Mouse (Mus musculus): Measurements from ENCODE around the gene Gm47996. TPM values are rescaled to one million over a fixed set of nuclear protein-coding genes. Genes with fewer than 3 reads are reported as not detected.
"Not testable (repeated sequence)": the region's sequence is repeated elsewhere in the genome, so short reads cannot be mapped to it uniquely, and the experiment has no call there.

Gm47996 gene
- total RNA-seq, 2 experiments from 2014 or later: 0.35 TPM; not detected in 1

DNA sequence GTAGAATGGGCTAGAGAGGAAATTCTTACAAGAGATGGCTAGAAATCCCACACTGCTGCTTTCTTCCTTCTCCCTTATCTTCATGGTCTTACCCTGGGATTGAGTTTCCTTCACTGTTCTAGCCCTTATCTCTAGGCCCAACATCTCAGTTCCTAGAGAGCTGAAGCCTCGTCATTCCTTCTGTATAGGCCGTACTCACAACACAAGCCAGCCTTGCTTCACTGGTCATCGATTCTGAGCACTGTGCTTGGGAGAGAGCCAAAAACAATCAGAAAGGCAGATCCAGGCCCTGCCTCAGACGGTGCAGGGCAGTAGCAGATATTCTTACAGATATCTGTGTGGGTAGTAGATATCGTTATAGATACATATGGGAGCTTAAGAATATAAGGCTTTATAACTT lies 1.4 kb upstream of the Gm47996 start:
- DNase-seq: not testable (repeated sequence)

DNA sequence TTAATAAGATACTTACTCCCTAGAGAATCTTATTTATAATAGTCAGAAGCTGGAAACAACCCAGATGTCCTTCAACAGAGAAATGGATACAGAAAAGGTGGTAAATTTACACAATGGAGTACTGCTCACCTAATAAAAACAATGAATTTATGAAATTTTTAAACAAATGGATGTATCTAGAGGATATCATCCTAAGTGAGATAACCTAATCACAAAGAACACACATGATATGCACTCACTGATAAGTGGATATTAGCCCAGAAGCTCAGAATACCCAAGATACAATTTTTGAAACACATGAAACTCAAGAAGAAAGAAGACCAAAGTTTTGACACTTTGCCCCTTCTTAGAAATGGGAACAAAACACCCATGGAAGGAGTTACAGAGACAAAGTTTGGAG lies 987 bp upstream of the Gm47996 start:
- DNase-seq: not testable (repeated sequence)

DNA sequence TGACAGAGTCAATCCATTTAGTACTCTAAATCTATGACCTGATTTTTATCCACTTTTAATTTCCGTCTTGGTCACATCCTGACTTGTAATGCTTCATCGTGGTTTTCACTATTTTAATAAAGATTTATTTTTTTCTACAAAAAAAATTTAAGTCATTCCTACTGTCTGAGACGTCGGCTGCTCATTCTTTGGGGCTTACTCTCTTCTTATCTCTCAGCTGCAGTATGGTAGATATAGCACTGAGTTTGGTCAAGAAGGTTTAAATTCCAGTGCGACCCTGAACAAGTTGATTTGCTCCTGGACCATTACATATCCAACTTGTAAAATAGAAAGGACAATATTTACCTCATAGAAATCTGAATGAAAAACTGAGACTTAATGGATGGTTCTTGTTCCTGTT lies 1.7 kb downstream of the Gm47996 start:
- not testable (repeated sequence) for DNase-seq

DNA sequence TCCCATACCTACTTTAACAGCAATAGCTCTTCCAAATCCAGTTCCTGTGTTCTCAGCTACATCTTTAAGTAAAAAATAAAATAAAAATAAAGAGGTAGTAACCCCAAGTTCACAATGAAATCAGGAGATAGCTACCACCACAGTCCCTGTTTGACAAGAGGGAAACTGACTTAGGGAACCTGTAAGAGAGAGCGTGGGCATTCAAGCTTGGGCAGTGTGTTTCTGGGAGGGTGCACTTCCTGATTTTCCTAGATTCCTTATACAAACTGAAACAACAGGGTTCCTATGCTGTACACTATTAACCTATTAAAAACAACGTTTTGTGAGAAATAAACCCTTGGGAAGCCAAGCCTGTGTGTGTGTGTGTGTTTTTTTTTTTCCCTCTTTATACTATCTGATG lies 4.9 kb downstream of the Gm47996 start:
- no peak for DNase-seq

DNA sequence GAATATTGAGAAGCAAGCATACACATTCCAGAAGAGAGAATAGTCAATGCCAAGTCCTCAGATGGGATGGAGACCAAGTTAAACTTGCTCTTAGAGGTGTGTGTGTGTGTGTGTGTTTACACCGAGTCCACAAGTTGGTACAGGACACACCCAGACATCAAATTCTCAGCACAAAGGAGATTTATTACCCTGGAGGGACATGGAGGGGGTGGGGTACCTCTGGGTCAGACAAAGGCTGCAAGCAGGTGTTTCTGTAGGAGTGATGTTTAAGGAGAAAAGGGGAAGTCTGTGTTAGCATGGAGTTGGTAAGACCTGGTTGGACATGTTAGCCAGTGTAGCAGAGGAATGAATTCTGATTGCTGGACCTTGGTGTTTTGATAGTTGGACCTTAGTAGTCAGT lies 6.1 kb downstream of the Gm47996 start:
- no peak for DNase-seq

DNA sequence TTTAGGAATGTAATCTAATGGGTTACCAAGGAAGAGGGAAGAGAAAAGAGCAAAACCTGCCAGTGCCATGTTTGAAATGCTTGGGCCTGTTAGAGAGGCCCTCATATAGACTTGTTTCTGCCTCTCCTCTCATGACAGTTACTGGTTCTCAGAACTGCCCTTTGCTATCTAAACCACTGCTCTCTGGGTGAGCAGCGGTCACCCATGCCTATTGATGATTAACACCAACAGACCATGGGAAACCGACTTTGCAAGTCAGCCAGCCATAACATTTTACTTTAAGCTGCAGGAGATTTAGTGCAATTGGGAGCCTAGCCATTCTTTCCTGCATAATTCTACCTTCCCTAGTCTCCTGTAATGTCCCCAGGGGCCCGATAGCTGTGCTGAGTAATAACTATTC lies 6.5 kb downstream of the Gm47996 start:
- DNase-seq: no peak

DNA sequence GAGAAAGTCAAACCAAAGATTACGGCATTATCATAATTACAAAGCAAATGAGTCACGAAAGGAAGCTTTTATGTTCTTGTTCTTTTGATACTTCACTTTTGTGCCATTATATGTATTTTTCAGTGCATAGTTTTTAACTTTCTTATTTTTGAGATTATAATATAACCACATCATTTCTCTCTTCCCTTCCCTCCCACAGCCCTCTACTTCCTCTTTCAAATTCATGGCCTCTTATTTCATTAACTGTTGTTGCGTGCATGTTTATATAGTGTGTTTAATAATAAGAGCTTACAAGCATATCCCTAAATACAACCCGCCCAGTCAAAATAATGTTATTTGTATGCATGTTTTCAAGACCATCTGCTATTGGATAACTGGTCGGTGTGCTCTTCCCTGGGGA lies 9.1 kb downstream of the Gm47996 start:
- no peak for DNase-seq

DNA sequence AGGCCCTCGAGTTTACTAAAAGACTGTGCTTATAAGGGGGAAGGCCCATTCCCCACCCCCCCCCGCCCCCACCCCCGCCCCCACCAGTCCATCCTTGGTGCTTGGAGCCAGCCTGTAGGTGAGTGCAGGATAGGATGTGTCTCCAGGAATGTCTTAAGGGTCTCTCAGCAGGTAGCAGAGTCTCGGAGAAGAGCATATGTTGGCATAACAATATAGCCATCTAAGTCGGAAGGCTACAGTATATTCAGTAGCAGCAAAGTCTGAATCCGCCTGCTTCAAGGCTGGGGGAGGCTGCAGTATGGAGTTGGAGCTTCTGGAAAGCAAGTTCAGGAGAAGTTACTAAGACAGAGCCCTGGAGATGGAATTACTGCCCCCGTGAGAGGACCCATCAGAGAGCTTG lies 10.2 kb downstream of the Gm47996 start:
- no peak for DNase-seq

DNA sequence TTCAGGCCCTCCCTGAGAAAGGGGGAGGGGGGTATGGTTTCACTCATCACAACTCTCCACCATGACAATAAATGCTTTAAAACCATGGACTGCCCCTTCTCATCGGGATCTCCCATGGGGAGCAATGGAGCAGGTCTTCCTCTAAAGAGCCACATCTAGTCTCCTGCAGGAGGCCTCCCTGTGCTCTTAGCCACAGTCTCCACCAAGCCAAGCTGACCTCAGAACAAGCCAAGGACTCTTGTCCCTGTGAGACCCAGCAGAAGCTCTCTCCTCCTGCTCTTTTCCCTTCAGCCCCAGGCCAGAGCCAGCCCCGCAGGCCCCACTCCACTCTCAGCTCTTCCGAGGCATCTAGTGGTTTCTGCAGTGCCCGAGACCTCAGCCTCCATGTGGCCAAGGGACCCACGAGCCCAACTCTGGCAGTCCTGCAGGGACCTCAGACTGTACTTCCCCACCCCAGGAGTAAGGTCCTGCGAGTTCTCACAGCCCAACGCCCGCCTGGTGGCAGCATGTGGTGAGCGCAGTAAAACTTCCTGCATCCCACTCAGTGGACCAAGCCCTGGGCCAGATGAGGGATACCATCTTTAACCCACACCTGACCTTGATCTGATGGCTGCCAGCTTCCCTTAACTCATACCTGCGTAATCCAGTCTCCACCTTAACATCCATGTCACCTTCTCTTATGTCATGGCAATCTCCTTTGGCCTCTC lies 12.8 kb downstream of the Gm47996 start:
- DNase-seq: no peak

DNA sequence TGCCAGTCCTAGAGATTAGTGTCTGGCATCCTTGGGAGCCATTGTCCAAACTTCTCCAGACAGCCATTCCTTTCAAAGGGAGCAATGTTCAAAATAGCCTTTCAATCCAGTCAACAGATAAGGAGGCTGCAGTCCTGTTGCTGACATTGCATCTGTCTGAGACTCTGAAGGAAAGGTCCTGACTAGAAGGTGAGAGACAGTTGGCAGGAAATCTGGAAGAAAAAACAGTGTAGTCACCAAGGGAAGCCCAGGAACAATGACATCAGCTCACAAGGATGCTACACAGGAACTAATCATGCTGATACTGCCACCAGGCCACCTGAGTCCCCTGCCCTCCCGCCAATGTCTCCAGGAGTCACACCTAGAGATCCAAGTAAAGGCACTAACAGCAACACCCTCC lies 13.4 kb downstream of the Gm47996 start:
- no peak for DNase-seq

DNA sequence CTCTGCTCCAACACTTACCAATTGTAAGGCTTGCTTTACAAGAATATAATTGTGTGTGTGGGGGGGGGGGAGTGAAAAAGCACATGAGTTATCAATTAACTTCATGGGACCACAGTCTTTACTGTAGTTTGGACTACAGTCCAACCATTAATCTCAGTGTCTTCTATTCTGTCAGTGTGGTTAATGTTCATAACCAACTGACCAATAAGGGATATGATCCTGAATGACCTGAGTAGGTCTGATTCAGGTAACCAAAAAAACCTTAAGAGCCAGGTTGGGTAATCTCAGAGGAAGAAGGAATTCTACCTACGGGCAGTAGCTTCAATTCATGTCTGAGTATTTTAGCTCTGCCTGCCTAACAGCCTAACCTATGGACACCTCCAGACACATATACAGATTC lies 14.6 kb downstream of the Gm47996 start:
- no peak for DNase-seq

DNA sequence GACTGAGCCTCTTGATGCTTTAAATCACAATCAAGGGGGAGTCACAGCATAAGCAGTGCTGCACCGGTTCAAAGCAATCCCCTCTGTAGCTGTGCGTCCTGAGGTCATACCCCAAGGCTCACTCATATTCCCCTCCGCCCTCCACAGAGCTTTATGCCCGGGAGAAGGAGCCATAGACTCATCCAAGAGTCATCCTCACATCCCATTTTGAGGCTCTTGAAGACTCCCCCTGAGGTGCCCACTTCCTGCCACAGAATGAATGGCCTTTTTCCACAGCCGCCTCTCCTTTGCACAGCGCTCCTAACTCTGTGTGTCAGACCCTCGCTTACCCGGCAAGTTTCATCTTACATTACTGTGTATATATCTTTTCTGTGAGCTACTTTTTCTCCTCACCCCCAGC lies 17.6 kb downstream of the Gm47996 start:
- no peak for DNase-seq

DNA sequence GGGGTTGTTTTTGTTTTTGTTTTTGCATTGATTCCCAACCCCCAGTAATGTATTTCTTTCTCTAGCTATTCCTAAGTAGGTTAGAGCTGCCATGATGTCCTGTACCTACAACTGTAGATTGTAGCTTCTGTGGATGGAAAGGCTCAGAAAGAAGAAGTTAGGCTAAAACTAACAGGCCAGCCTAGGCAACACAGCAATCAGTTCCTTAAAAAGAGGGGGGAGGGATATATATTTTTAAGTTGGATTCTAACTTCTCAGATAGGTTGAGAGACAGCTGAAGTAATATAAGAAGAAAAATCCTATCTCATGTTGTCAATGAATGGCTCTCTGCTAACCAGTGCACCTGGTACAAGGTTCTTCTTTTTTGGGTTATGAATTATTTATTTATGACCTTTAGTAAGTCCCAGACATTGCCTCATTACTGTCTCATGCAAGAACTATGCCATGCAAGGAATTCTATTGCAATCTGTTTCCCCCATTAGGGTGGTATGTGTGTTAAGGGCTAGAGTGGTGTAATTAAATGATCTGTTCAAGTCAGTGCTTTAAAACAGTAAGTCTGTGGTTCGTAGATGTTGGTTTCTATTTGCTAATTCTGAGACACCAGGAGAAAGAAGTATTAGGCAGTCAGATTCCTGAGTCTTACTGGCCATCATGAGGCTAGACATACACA lies 18.5 kb downstream of the Gm47996 start:
- no peak for DNase-seq

DNA sequence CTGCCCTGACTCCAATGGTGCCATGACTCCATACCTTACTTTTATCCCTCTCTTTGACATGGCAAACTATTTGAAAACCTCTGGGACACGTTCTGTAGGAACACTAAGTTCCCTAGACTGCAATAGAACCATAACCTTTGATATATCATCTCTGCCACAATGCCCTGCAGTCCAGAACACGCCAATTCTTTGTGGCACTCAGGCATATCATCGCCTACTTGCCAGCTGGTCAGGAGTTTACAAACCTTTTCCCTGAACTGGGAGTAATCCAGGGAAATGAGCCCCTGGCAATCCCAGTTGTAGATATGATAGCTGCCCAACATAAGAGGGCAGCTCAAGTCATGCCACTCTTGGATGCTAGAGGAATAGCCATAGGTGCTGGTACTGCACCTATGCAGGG lies 22.4 kb downstream of the Gm47996 start:
- no peak for DNase-seq

DNA sequence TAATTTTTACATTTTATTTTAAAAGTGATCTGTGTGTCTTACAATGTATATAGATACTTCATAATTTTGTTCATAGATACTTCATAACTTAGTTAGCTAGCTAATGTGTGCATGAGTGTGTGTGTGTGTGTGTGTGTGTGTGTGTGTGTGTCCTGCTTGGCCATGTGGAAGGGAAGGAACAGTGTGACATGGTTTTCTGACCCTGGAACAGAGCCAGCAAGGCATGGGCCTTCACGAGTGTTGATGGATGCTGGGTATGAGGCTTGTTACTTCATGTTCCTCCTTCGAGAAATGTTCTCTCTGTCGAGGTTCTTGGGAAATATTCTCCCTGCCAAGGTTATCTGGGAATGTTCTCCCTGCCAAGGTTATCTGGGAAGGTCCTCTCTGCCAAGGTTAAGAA lies 23.8 kb downstream of the Gm47996 start:
- DNase-seq: no peak

DNA sequence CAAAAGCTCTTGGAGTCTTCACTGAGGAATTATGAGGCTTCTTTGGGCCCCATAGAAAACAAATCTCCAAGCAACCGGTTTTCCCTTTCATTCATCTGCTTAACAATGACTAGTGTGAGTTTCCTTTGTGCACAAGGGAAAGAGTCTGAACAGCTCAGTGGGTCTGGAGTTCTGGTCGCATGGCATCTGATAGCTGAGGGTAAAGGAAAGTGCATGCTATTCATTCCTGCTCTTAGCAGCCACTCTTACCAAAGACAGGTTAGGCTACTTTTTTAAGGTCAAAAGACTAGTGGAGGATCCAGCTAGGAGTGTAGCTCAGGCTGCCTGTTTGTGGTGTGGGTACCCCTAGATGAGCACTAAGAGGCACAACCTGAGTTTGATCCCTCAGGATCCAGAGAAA lies 25.6 kb downstream of the Gm47996 start:
- no peak for DNase-seq

DNA sequence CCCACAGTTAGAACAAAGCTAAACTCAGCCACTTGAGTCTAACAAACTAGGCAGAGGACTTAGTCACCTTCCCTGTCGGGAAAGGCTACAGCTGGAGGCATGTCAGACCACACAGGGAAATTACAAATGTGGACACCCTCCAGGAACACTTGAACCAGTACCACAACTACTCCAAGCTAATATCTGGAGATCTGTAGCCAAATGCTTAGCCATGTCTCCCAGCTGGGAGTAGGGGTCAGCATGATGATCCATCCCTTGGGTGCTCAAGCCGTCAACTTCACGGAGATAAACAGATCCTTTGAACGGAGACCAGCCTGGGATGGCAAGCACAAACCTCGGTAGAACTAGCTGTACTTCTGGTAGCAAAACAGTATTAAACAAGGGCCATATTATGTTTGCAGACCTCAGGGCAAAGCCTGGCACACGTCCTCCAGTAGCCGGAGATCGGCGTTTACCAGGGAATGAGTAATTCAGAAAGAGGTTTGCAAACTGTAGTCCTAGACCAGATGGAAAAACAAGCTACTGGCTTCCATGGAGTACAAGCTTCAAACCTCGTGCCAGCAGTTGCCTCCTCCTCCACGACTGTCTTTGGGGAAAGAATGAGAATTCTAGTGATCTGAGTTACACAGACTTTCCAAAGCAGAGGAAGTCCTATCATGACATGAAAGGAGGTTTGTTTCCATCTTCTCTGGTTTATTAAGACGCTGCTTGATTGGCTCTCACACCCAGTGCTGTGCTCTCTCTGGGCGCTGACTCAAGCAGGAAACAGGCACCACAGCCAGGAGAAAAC lies 26.4 kb downstream of the Gm47996 start:
- DNase-seq: peak; percentile 73

DNA sequence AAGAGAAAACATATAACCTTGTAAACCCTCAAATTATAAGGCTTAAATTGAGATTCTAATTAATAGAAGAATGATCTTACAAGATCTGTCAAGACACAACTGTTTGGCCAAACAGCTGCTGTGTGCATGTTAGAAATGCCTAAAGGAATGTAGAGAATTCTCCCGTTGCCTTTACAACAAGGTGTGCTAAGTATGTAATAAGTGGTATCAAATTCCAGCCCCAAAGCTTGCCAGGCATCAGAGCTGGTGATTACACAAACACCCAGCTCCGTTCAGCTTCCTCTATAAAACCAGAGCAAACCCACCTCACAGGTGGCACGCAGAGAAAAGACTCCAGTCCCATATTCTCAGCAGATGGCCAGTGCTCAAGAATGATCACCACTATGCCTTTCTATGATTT lies 27.8 kb downstream of the Gm47996 start:
- no peak for DNase-seq

DNA sequence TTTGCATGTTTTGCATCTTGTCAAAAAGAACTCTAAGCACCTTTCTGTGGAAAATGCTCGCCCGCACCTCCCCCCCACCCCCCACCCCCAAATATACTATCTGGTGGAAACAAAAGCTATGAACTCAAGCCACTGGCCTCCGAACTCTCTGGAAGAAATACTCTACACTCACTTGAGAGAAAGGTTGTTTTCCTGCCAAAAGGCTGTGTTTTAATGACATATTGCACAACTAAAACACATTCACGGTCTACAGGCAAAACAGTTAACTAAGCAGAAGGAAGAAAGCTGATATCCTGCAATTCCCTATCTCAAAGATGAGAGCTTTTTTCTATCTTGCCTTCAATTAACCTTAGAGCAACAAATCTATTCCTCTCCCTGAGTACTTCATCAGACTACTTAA lies 33.4 kb downstream of the Gm47996 start:
- DNase-seq: no peak

DNA sequence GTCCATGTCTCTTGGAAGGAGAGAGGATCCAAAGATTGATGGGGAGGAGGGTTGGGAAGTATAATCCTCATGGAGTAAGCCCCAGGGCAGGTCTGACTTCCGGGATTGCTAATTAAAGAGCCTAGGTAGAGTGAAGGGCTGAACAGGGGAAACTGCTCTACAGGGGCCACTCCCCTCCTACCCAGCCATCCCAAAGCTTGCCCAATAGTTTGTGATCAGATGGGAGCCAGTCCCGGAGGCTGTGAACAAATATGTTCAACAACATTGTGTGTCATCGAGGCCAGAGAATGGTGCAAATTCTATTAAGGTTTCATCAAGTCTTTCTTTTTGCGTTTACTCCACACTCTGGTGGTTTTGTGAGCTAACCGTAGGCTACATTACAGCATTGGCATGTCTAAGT lies 34.1 kb downstream of the Gm47996 start:
- no peak for DNase-seq

DNA sequence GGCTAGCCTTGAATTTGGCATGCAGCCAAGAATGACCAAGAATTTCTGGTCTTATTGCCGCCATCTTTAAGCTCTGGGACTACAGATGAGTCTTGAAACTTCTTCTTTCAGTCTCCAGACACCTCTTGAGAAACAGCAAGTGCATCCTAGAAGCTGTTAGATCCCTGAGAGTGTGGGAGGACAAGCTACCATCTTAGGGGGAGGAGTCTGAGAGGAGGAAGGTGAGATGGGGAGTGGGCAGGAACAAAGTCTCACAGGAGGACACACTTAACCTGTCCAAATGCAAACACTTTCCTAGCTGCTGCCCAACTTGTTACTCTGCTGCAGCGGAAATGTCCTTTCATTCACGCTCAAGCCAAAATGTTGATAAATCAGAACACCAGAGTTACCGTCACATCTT lies 34.8 kb downstream of the Gm47996 start:
- DNase-seq: no peak

DNA sequence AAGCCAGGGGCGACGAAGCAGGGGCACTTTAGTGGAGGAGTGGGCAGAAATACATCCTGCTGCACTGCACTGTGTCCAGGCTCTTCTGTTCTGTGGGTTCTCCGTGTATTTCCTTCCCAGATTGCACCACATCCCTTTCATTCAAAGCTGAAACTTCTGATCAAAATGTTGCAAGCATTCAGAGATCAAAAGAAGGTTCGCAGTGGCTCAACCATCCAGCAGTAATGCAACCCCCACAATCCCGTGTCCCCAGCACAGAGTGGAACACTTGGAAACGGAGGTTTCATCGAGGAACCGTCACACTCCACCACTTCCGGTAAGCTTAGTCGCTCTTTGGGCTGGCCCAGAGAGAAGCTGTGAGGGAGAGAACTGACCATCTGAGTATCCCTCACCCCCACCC lies 35.2 kb downstream of the Gm47996 start:
- no peak for DNase-seq

DNA sequence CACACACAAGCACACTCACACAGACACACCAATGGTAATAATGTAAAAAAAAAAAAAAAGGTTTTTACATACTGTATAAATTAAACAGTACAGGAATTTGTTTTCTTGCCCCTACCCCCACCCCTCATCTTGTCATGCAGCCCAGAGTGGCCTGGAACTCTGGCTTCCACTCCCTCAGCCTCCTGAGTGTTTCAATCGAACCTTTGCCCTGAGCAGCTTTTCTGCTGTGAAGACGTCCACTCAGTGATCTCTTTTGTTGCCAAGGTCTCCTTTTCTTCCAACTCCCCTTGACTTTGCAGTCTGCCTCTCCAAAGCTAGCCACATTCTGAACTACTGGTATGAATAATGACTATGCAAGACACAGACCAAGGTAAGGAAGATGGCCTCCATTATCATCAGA lies 35.9 kb downstream of the Gm47996 start:
- no peak for DNase-seq

DNA sequence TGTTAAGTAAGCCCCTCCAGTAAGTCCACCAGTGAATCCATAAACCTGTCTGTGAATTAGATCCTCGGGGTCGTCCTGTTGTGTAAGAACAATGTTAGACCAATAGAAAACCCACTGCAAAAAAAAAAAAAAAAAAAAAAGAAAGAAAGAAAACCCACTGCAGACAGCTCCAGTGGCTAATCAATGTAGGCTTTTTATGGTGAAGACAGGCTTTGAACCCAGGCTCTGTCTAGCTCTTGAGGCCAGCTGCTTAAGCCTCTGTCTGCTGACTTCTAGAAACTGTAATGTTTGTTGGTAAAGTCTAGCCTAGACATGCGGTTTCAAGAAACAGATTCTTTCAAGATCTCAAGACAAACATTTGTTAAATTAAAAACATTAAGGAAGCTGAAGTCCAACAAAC lies 40.2 kb downstream of the Gm47996 start:
- DNase-seq: no peak

Measured in gastrocnemius, postnatal 25 days (tissue).